Mouse (Mus musculus): ENCODE results near the gene Anapc11. TPM values are rescaled to one million over a fixed set of nuclear protein-coding genes. Genes with fewer than 3 reads are reported as not detected.
A peak's percentile ranks its signal among the peaks of the same experiment; 100 is the strongest.

Gene Anapc11
- total RNA-seq, 2 experiments from 2014 or later, result 75.6 to 87.1 TPM

DNA sequence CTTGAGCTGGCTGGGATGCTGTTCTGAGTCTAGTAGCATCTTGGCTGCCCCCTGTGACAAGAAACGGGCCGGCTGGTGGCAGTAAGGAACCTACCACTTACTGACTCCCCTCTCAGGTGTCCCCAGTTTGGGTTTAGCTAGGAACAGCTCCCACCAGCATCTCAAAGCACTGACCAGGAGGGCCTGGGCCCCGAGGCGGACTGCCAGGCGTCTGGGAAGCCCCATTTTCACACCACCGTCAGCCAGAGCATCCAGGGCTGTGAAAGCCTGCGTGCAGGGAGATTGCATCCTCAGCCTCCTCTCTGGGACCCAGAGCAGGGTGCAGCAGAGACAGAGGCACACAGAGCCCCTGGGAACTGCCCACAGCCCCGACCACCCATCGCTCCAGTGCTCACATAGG is 43.0 kb downstream of the Anapc11 start:
- no peak for DNase-seq
- intact Hi-C loops (cut with DNase I), result no loop called here

DNA sequence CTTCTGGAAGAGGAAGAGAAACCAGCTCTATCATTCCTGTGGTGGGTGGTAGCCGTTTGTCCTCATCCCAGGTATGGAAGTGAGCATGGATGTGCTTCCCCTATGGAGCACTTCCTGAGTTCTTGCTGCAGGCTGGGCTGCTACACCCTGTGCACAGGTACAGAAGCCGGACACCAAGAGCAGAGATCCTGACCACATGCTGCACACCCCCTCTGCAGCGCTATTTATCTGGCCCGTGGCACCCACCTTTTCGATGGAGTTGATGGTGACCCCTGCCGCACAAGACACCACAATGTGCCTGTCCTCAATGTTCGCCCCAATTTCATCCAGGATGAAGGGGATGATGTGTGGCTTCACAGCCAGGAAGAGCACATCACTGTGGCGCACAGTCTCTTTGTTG is 43.6 kb downstream of the Anapc11 start:
- DNase-seq, result no peak
- intact Hi-C loops (cut with DNase I), result no loop called here

DNA sequence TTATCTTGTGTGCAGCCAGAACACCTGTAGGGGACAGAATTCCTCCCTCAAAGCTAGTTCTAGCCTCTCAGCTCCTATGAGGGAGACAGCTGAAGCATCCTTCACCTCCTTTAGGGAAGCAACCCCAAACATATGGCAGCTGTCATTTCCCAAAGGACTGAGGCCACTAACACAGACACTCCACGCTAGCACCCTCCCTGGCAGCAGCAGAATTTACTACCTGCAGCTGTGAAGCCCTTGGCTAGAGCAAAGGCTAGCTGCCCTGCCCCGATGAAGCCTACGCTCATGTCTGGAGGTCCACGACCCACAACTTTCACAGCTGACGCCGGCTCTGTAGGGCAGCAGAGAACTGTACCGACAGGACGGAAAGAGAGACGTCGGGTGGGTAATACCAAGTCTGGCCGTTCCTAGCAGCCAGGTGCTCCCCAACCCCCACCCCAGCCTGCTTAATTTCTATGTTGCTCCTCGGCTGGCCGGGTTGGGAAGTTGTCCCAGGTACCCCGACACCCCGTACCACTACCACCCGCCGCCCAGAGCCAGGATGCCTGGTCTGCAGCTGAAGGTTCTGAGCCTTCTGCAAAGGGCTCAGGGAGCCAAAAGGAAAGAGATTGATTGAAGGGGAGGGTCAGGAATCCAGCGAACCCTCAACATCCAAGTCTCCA is 44.8 kb downstream of the Anapc11 start:
- DNase-seq, result no peak
- intact Hi-C loops (cut with DNase I), result no loop called here

DNA sequence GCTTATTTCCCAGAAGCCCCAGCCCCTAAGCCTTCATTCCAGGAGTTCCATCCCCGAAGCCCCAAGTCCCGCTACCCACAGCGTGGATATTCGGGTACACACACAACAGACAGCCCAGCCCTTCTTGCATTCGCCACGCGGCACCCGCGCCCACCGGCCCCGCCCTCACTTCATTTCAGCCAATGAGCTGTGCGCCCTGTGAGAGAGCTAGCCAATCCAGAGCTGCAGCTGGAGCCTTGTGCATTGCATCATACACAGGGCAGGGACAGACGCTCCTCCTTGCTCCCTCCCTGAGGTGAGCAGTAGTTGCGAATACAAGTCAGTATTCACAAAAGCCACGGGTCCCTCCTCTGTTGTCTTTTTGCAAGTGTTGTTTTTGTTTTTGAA is 45.4 kb downstream of the Anapc11 start, which contains the start of gene Pycr1:
Gene Pycr1 (minus strand): TSS at position 169 of the 387 bp plus-strand sequence.
- intact Hi-C loops (cut with DNase I), result no loop called here

DNA sequence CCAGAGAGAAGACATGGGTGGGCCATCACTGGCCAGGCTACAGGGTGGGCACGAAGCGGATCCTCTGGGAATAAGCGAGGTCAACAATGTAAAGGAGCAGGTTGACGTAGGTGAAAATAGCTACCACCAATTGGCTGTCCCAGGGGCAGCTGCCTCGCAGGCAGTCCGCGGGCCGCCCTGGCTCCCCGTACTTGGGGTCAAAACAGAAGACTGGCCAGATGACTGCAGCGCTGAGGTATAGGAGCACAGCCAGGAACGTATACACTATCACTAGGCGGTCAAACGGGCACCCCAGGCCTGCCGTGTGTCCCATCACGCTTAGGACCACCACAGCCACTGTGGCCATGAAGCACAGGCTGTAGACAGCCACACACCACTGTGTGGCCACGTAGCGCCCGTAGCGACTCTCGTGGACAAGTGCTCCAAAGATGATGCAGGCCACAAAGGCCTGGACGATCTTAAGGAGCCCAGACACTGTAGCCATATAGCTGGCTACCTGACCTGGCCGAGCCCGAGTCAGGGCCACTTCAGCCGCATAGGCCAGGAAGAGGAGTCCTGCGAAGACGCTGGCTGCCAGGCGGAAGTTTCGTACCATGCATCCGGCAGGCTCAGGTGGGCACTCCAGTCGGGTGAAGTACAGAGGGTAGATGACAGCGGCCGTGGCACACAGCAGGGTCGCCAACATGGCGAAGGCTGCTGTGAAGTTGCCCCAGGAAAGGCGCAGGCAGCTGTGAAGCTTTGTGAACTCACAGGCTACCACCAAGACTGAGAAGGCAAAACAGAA is 49.0 kb downstream of the Anapc11 start:
- intact Hi-C loops (cut with DNase I), result no loop called here
- DNase-seq, result no peak

More for the DNA sequence above, 45.4 kb downstream of the Anapc11 start, which contains the start of gene Pycr1:
- peak; percentile 90 to 92 for DNase-seq

DNA sequence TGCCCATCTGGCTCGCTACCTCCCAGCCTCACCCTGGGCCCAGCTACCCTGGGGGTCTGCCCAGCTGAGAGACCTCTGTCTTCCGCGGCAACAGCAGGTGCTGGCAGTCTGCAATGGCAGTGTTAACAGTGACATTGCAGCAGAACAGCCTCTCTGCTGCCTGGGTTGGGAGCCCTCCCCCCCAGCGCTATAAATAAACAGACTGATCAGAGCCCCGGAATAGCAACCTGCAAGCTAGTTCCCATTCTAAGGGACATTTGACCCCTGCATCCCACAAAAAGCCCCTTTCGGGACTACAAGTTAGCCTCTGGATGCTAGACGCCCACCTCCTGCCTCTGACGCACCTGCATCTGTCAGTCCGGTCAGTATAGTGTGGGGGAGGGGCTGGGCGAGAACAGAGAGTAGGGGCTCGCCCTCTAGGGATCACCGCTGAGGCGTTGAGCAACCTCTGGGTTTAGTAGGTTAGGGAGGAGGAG is 49.8 kb downstream of the Anapc11 start, which contains the start of gene Myadml2:
Gene Myadml2 (minus strand): TSS at position 158 of the 476 bp plus-strand sequence.
- intact Hi-C loops (cut with DNase I), result no loop called here
- DNase-seq, result peak in 1 of 2 experiments; percentile 66

DNA sequence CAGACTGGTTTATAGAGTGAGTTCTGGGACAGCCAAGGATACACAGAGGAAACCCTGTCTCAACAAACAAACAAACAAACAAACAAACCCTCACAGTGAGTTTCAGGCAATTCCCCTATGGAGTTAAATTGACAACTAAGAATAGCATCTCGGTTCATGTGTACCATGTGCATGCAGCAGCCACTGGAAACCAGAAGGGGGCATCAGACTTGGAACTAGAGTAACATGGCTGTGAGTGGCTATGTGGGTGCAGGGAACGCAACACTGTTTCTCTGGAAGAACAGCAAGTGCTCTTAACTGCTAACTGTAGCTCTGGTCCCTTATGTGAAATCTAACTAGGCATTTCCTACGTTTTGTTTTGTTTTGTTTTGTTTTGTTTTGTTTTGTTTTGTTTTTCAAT is 53.7 kb downstream of the Anapc11 start:
- no peak for DNase-seq
- intact Hi-C loops (cut with DNase I), result no loop called here

DNA sequence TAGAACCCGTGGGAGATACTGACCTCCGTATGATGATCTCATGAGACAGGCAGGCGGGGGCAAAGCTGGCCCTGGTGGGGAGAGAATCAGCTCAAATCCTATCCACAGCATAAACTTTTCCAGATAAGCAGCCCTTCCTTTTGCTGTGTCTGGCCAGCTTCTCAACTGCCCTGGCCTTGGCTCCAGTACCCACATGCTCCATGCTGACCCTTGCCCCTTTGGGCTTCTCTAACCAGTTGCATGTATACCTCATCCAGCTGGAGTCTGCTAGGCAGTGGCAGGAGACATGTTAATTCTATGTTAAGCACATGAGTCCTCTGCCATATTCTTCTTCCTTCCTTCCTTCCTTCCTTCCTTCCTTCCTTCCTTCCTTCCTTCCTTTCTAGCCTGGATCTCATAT is 56.5 kb downstream of the Anapc11 start:
- intact Hi-C loops (cut with DNase I), result no loop called here
- no peak for DNase-seq

DNA sequence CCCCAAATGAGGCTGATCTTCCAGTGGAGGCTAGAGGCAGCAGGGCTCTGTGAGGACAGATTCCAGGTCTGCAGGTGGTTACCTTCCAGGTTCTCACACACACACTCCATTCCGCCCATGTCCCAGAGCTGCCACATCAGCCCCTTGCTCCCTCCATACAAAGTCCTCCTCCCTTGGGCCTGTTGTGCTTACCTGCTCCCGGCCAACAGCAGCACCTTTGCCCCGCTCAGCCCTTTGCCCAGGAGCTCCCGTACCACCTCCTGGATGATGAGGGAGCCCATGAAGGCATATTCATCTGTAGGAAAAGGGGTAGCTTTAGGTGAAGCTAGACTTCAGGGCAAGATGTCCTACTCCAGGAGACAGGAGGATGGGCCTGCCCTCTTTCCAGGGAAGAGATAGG is 59.1 kb downstream of the Anapc11 start:
- DNase-seq, result no peak
- intact Hi-C loops (cut with DNase I), result no loop called here

Small RNAs within 50 kb of the gene (microRNA-seq; reads per million reads assigned to microRNA genes)
- 0 to 0.67 reads per million in 2 experiments for gene Mir6936 (ENCODE audit: borderline number of aligned reads in 2 of 2)

Other genes starting within 250 kb of the Anapc11 start
- 100 to 1,000 TPM; 218 to 338 TPM for gene Actg1, start 249.9 kb upstream of the Anapc11 start, total RNA-seq (2021)
- not detected for gene Fscn2, start 236.9 kb upstream of the Anapc11 start, total RNA-seq (2021)
- 10 to 100 TPM; 13.8 to 15.4 TPM for gene Faap100, start 219.7 kb upstream of the Anapc11 start, total RNA-seq (2021)
- gene Nploc4, start 160.7 kb upstream of the Anapc11 start, total RNA-seq (2021), result 10 to 100 TPM; 60.4 to 62.2 TPM
- gene Tspan10, start 155.8 kb upstream of the Anapc11 start, total RNA-seq (2021), result 1 to 10 TPM in 1 of 2 experiments, under 1 TPM in 1; 0.35 to 1.2 TPM
- gene Pde6g, start 144.9 kb upstream of the Anapc11 start, total RNA-seq (2021), result under 1 TPM in 1 of 2 experiments, not detected in 1; 0.75 TPM
- gene Oxld1, start 140.4 kb upstream of the Anapc11 start, total RNA-seq (2021), result 10 to 100 TPM; 54.1 to 61.4 TPM
- 1 to 10 TPM; 5.9 to 6.4 TPM for gene Ccdc137, start 140.3 kb upstream of the Anapc11 start, total RNA-seq (2021)
- gene Arl16, start 130.8 kb upstream of the Anapc11 start, total RNA-seq (2021), result 10 to 100 TPM in 1 of 2 experiments, 1 to 10 TPM in 1; 8.6 to 12.2 TPM
- 100 to 1,000 TPM; 222 to 245 TPM for gene Mrpl12, start 113.8 kb upstream of the Anapc11 start, total RNA-seq (2021)
- gene Slc25a10, start 106.6 kb upstream of the Anapc11 start, total RNA-seq (2021), result 10 to 100 TPM; 13.4 to 15.0 TPM
- 1 to 10 TPM in 1 of 2 experiments, under 1 TPM in 1; 0.80 to 1.2 TPM for gene Gcgr, start 67.7 kb upstream of the Anapc11 start, total RNA-seq (2021)
- gene Mcrip1, start 48.7 kb upstream of the Anapc11 start, total RNA-seq (2021), result 10 to 100 TPM; 43.1 to 43.7 TPM
- under 1 TPM in 1 of 2 experiments, not detected in 1; 0.67 TPM for gene Ppp1r27, start 47.3 kb upstream of the Anapc11 start, total RNA-seq (2021)
- gene P4hb, start 25.2 kb upstream of the Anapc11 start, total RNA-seq (2021), result 100 to 1,000 TPM; 252 to 258 TPM
- gene Arhgdia, start 16.8 kb upstream of the Anapc11 start, total RNA-seq (2021), result 100 to 1,000 TPM; 147 to 150 TPM
- gene Alyref, start 56 bp upstream of the Anapc11 start, total RNA-seq (2021), result 10 to 100 TPM; 46.4 to 47.8 TPM
- gene Npb, start 10.1 kb downstream of the Anapc11 start, total RNA-seq (2021), result not detected
- 10 to 100 TPM; 48.2 to 54.6 TPM for gene Pcyt2, start 19.5 kb downstream of the Anapc11 start, total RNA-seq (2021)
- gene Sirt7, start 26.8 kb downstream of the Anapc11 start, total RNA-seq (2021), result 10 to 100 TPM; 10.0 to 10.1 TPM
- 10 to 100 TPM; 39.3 to 43.8 TPM for gene Mafg, start 35.2 kb downstream of the Anapc11 start, total RNA-seq (2021)
- 1 to 10 TPM; 1.2 to 1.3 TPM for gene Pycr1, start 45.3 kb downstream of the Anapc11 start, total RNA-seq (2021)
- 10 to 100 TPM; 76.1 to 78.1 TPM for gene Myadml2, start 49.7 kb downstream of the Anapc11 start, total RNA-seq (2021)
- not detected for gene Notum, start 62.8 kb downstream of the Anapc11 start, total RNA-seq (2021)
- 10 to 100 TPM; 42.2 to 43.0 TPM for gene Aspscr1, start 74.6 kb downstream of the Anapc11 start, total RNA-seq (2021)
- 10 to 100 TPM; 33.1 to 38.3 TPM for gene Cenpx, start 115.3 kb downstream of the Anapc11 start, total RNA-seq (2021)
- gene Lrrc45, start 115.5 kb downstream of the Anapc11 start, total RNA-seq (2021), result 1 to 10 TPM; 5.3 to 7.0 TPM
- gene Rac3, start 123.0 kb downstream of the Anapc11 start, total RNA-seq (2021), result 1 to 10 TPM in 1 of 2 experiments, under 1 TPM in 1; 0.36 to 1.6 TPM
- gene Dcxr, start 128.9 kb downstream of the Anapc11 start, total RNA-seq (2021), result 10 to 100 TPM in 1 of 2 experiments, 1 to 10 TPM in 1; 9.2 to 12.0 TPM
- 10 to 100 TPM; 14.4 to 19.7 TPM for gene Cbr2, start 133.7 kb downstream of the Anapc11 start, total RNA-seq (2021)
- 10 to 100 TPM; 22.1 to 34.1 TPM for gene Hmga1b, start 164.4 kb downstream of the Anapc11 start, total RNA-seq (2021)
- 10 to 100 TPM; 11.2 to 13.3 TPM for gene Rfng, start 185.8 kb downstream of the Anapc11 start, total RNA-seq (2021)
- gene Gps1, start 185.9 kb downstream of the Anapc11 start, total RNA-seq (2021), result 10 to 100 TPM; 54.6 to 58.4 TPM
- gene Dus1l, start 198.0 kb downstream of the Anapc11 start, total RNA-seq (2021), result 10 to 100 TPM; 25.0 to 29.0 TPM
- 10 to 100 TPM; 17.3 to 65.9 TPM for gene Fasn, start 226.1 kb downstream of the Anapc11 start, total RNA-seq (2021)

Measured in heart, postnatal 36 days (tissue).